Mouse (Mus musculus): Measurements from ENCODE around the gene Ksr2. TPM values are rescaled to one million over a fixed set of nuclear protein-coding genes. Genes with fewer than 3 reads are reported as not detected.

Gene Ksr2
- polyA plus RNA-seq (2014; fragmentation: Illumina TruSeq; extraction: RNeasy Lipid Tissue Mini Kit (QIAGEN cat#74804); ENCODE audit: low read depth, low replicate concordance): not detected

GRCm38 (mm10) chr5:117413507-117414501, at the start of gene Ksr2:
Gene Ksr2, plus strand, starts transcription at chr5:117414000.

GRCm38 (mm10) chr5:117388877-117389276, 24.9 kb upstream of the Ksr2 start, which contains the start of gene Rfc5:
Gene Rfc5, minus strand, starts transcription at chr5:117389047.

GRCm38 (mm10) chr5:117780681-117781080, 366.9 kb downstream of the Ksr2 start, which contains the start of gene Nos1:
Gene Nos1, plus strand, starts transcription at chr5:117781032.

Other genes starting within 250 kb of the Ksr2 start
- 370 TPM for gene Pebp1, start 126.4 kb upstream of the Ksr2 start, polyA plus RNA-seq (2014; fragmentation: Illumina TruSeq; extraction: RNeasy Lipid Tissue Mini Kit (QIAGEN cat#74804); ENCODE audit: low read depth, low replicate concordance)
- 7.1 TPM for gene Vsig10, start 94.9 kb upstream of the Ksr2 start, polyA plus RNA-seq (2014; fragmentation: Illumina TruSeq; extraction: RNeasy Lipid Tissue Mini Kit (QIAGEN cat#74804); ENCODE audit: low read depth, low replicate concordance)
- 95.2 TPM for gene Wsb2, start 56.7 kb upstream of the Ksr2 start, polyA plus RNA-seq (2014; fragmentation: Illumina TruSeq; extraction: RNeasy Lipid Tissue Mini Kit (QIAGEN cat#74804); ENCODE audit: low read depth, low replicate concordance)
- 4.1 TPM for gene Rfc5, start 25.0 kb upstream of the Ksr2 start, polyA plus RNA-seq (2014; fragmentation: Illumina TruSeq; extraction: RNeasy Lipid Tissue Mini Kit (QIAGEN cat#74804); ENCODE audit: low read depth, low replicate concordance)

All from heart, adult 10 weeks (tissue).